Mouse (Mus musculus) olfactory bulb, adult 2 months (tissue): ENCODE results near the gene Prelid3b.

Experiments used
- CTCF ChIP-seq: fragments of 200-500 bp; IDR thresholded peaks from 2 replicates; pipeline ENCODE4 v1.5.1; 2012; ENCODE audit warnings: low read depth, mild to moderate bottlenecking, low read length, moderate library complexity; ENCODE audit not compliant: insufficient read depth
- POLR2A ChIP-seq: fragments of 200-500 bp; IDR thresholded peaks from 2 replicates; pipeline ENCODE4 v1.6.1; 2012; ENCODE audit warnings: mild to moderate bottlenecking, low read depth, low read length, moderate library complexity; ENCODE audit not compliant: insufficient read depth

DNA sequence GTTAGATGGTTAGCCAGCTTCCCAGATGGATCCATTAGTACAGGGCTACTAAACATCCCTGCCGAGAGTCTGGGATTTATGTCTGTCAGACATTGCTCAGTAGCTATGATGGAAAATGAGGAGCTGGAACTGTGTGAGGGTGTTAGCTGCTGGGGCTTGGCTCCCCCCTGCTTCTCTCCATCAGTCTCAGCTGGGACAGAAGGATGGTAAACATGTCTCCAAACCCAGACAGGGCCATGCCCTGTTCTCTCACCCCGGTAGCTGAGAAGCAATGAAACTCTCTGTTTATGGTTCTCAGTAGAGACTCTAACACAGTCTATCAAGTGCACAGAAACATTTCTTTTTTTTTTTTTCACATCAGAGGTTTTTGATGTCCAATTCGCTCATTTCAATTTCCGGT, 35.1 kb upstream of the Prelid3b start:
- TF ChIP-seq POLR2A (no peak), CTCF (no peak)
